Mouse (Mus musculus): ENCODE measurements around the gene Limch1. TPM values are rescaled to one million over a fixed set of nuclear protein-coding genes. Genes with fewer than 3 reads are reported as not detected.

The Limch1 gene
- total RNA-seq, 1 experiment = 7.5 TPM

GRCm38 (mm10) chr5:66882718-66883117, 137.1 kb downstream of the Limch1 start:
- Histone ChIP-seq H3K9ac (ENCODE audit: insufficient read depth, low read depth, low read length, poor library complexity, severe bottlenecking) (no peak overlapping the region), H3K4me3 (ENCODE audit: insufficient read depth in 1 of 2, low read depth in 1 of 2, low read length in 2 of 2, poor library complexity in 1 of 2, severe bottlenecking in 1 of 2) (no peak overlapping the region), H3K4me1 (ENCODE audit: control insufficient read depth in 2 of 2, insufficient read depth in 2 of 2, low read length in 2 of 2, poor library complexity in 1 of 2) (no peaks in the 10 kb centered on the region), H3K36me3 (ENCODE audit: control insufficient read depth, insufficient read depth, low read length, poor library complexity, severe bottlenecking) (no peaks in the 10 kb centered on the region), H3K27ac (ENCODE audit: insufficient read depth, low read depth, low read length, poor library complexity, severe bottlenecking) (no peak overlapping the region), H3K9me3 (ENCODE audit: control insufficient read depth, insufficient read depth, low read depth, low read length) (no peaks in the 10 kb centered on the region)
- in situ Hi-C loops (cut with MboI; ENCODE audit: low sequenced_read_pairs in 2 of 2, unreplicated experiment in 2 of 2) = no loop called here
- TF ChIP-seq ZC3H11A (IDR thresholded peaks at IDR 0.05; ENCODE audit: borderline replicate concordance, low read depth, low read length) = no peak
- TF ChIP-seq HCFC1 (IDR thresholded peaks at IDR 0.05; ENCODE audit: borderline replicate concordance, insufficient read depth, low read length) = no peak
- no peak for TF ChIP-seq MAFK (IDR thresholded peaks at IDR 0.05; ENCODE audit: insufficient read depth, low read depth, low read length)
- no peak for TF ChIP-seq CHD2 (IDR thresholded peaks at IDR 0.05; ENCODE audit: low read depth, low read length)
- no peak for TF ChIP-seq ZNF384 (IDR thresholded peaks at IDR 0.05; ENCODE audit: low read depth, low read length)
- DNase-seq (ENCODE audit: low read depth, low spot score) = no peak

GRCm38 (mm10) chr5:66884505-66884904, 138.9 kb downstream of the Limch1 start:
- H3K9me3 ChIP-seq (ENCODE audit: control insufficient read depth, insufficient read depth, low read depth, low read length) = no peaks in the 10 kb centered on the region
- H3K4me3 ChIP-seq (ENCODE audit: insufficient read depth in 1 of 2, low read depth in 1 of 2, low read length in 2 of 2, poor library complexity in 1 of 2, severe bottlenecking in 1 of 2) = no peak overlapping the region
- no peaks in the 10 kb centered on the region for H3K4me1 ChIP-seq (ENCODE audit: control insufficient read depth in 2 of 2, insufficient read depth in 2 of 2, low read length in 2 of 2, poor library complexity in 1 of 2)
- no peak for DNase-seq (ENCODE audit: low read depth, low spot score)
- in situ Hi-C loops (cut with MboI; ENCODE audit: low sequenced_read_pairs in 2 of 2, unreplicated experiment in 2 of 2) = no loop called here
- no peaks in the 10 kb centered on the region for H3K36me3 ChIP-seq (ENCODE audit: control insufficient read depth, insufficient read depth, low read length, poor library complexity, severe bottlenecking)
- no peak overlapping the region for H3K27ac ChIP-seq (ENCODE audit: insufficient read depth, low read depth, low read length, poor library complexity, severe bottlenecking)
- TF ChIP-seq MAFK (IDR thresholded peaks at IDR 0.05; ENCODE audit: insufficient read depth, low read depth, low read length) = no peak
- TF ChIP-seq HCFC1 (IDR thresholded peaks at IDR 0.05; ENCODE audit: borderline replicate concordance, insufficient read depth, low read length) = no peak
- no peak for TF ChIP-seq ZC3H11A (IDR thresholded peaks at IDR 0.05; ENCODE audit: borderline replicate concordance, low read depth, low read length)
- H3K9ac ChIP-seq (ENCODE audit: insufficient read depth, low read depth, low read length, poor library complexity, severe bottlenecking) = no peak overlapping the region

- Histone ChIP-seq H3K36me3 (ENCODE audit: control insufficient read depth, insufficient read depth, low read length, poor library complexity, severe bottlenecking) (no peaks in the 10 kb centered on the region), H3K27ac (ENCODE audit: insufficient read depth, low read depth, low read length, poor library complexity, severe bottlenecking) (no peak overlapping the region), H3K9me3 (ENCODE audit: control insufficient read depth, insufficient read depth, low read depth, low read length) (no peaks in the 10 kb centered on the region), H3K4me3 (ENCODE audit: insufficient read depth in 1 of 2, low read depth in 1 of 2, low read length in 2 of 2, poor library complexity in 1 of 2, severe bottlenecking in 1 of 2) (no peak overlapping the region), H3K4me1 (ENCODE audit: control insufficient read depth in 2 of 2, insufficient read depth in 2 of 2, low read length in 2 of 2, poor library complexity in 1 of 2) (no peaks in the 10 kb centered on the region), H3K9ac (ENCODE audit: insufficient read depth, low read depth, low read length, poor library complexity, severe bottlenecking) (no peak overlapping the region)
- in situ Hi-C loops (cut with MboI; ENCODE audit: low sequenced_read_pairs in 2 of 2, unreplicated experiment in 2 of 2) = no loop called here
- no peak for DNase-seq (ENCODE audit: low read depth, low spot score)
- no peak for TF ChIP-seq CHD2 (IDR thresholded peaks at IDR 0.05; ENCODE audit: low read depth, low read length)
- no peak for TF ChIP-seq ZNF384 (IDR thresholded peaks at IDR 0.05; ENCODE audit: low read depth, low read length)
- TF ChIP-seq HCFC1 (IDR thresholded peaks at IDR 0.05; ENCODE audit: borderline replicate concordance, insufficient read depth, low read length) = no peak
- TF ChIP-seq ZC3H11A (IDR thresholded peaks at IDR 0.05; ENCODE audit: borderline replicate concordance, low read depth, low read length) = no peak
- TF ChIP-seq MAFK (IDR thresholded peaks at IDR 0.05; ENCODE audit: insufficient read depth, low read depth, low read length) = no peak
Observed at GRCm38 (mm10) chr5:66886410-66887120, 140.9 kb downstream of the Limch1 start.

- DNase-seq (ENCODE audit: low read depth, low spot score) = no peak
- no peak overlapping the region for H3K4me3 ChIP-seq (ENCODE audit: insufficient read depth in 1 of 2, low read depth in 1 of 2, low read length in 2 of 2, poor library complexity in 1 of 2, severe bottlenecking in 1 of 2)
- no peak for TF ChIP-seq ZNF384 (IDR thresholded peaks at IDR 0.05; ENCODE audit: low read depth, low read length)
- no peak for TF ChIP-seq HCFC1 (IDR thresholded peaks at IDR 0.05; ENCODE audit: borderline replicate concordance, insufficient read depth, low read length)
- TF ChIP-seq MAFK (IDR thresholded peaks at IDR 0.05; ENCODE audit: insufficient read depth, low read depth, low read length) = no peak
- no peak for TF ChIP-seq CHD2 (IDR thresholded peaks at IDR 0.05; ENCODE audit: low read depth, low read length)
- no peak for TF ChIP-seq ZC3H11A (IDR thresholded peaks at IDR 0.05; ENCODE audit: borderline replicate concordance, low read depth, low read length)
- H3K4me1 ChIP-seq (ENCODE audit: control insufficient read depth in 2 of 2, insufficient read depth in 2 of 2, low read length in 2 of 2, poor library complexity in 1 of 2) = no peaks in the 10 kb centered on the region
- no peaks in the 10 kb centered on the region for H3K36me3 ChIP-seq (ENCODE audit: control insufficient read depth, insufficient read depth, low read length, poor library complexity, severe bottlenecking)
- no peak overlapping the region for H3K27ac ChIP-seq (ENCODE audit: insufficient read depth, low read depth, low read length, poor library complexity, severe bottlenecking)
- no peaks in the 10 kb centered on the region for H3K9me3 ChIP-seq (ENCODE audit: control insufficient read depth, insufficient read depth, low read depth, low read length)
- in situ Hi-C loops (cut with MboI; ENCODE audit: low sequenced_read_pairs in 2 of 2, unreplicated experiment in 2 of 2) = no loop called here
- H3K9ac ChIP-seq (ENCODE audit: insufficient read depth, low read depth, low read length, poor library complexity, severe bottlenecking) = no peak overlapping the region
Observed at GRCm38 (mm10) chr5:66888061-66888460, 142.4 kb downstream of the Limch1 start.
